Mouse (Mus musculus): Measurements from ENCODE around the gene Stub1.

DNA sequence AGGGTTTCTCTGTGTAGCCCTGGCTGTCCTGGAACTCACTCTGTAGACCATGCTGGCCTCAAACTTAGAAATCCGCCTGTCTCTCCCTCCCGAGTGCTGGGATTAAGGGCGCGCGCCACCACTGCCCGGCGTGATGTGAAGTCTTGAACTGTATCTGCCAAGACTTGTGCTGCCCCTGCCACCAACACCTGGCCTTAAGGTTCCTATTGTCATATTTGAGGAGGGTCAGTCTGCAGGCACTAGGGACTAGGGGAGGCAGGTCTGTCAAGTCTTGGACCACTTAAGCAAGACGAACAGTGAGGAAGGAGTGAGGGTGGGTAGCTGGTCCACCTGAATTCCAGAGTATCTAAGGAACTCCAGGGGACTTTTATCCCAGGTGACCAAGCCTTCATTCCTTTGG, 36.3 kb upstream of the Stub1 start:
- TF ChIP-seq CTCF (conservative IDR thresholded peaks at IDR 0.05; ENCODE audit: insufficient read depth, insufficient read length, low read depth, low read length), result no peak
- no peak for TF ChIP-seq POLR2A (IDR thresholded peaks at IDR 0.05; ENCODE audit: low read depth, low read length)

Data from kidney, adult 2 months (tissue).